Mouse (Mus musculus) G1E (cell line): ENCODE measurements around the gene Hectd2.

Experiments used
- CTCF ChIP-seq: IDR thresholded peaks from 2 replicates; pipeline ENCODE4 v1.5.1; 2012; ENCODE audit warnings: low read depth, low read length, inconsistent platforms, mixed read lengths
- GATA2 ChIP-seq: IDR thresholded peaks from 2 replicates; pipeline ENCODE4 v1.6.1; 2012; ENCODE audit warnings: low read depth, low read length, inconsistent platforms, borderline replicate concordance

GRCm38 (mm10) chr19:36641128-36641527, 86.7 kb downstream of the Hectd2 start:
- TF ChIP-seq GATA2 (no peak), CTCF (no peak)
